In genomic region chr12:112955800-112956199, GRCm38 (mm10) we compare ENCODE assay signal across 9 mouse cellular contexts. TPM values are rescaled to one million over a fixed set of nuclear protein-coding genes. Genes with fewer than 3 reads are reported as not detected.
DNase-seq lines count a peak whose midpoint lies in the region; ATAC-seq lines count a peak whose summit lies in the region.
"Had no signal": no experiment of that assay in that cellular context is flagged by ENCODE, and none has a peak within 500 bp of the region (broad histone marks: within the 10 kb centered on the region; RNA-seq: fewer than 3 reads in every experiment).

No protein-coding gene starts in this region.

- H3K27me3 ChIP-seq in intestine, embryonic 16.5 days (replicated peaks; ENCODE audit: control insufficient read depth, insufficient read depth, low read length): no peaks in the 10 kb centered on the region
- H3K27me3 ChIP-seq in midbrain, embryonic 12.5 days: no peaks in the 10 kb centered on the region; the same call in 1 of the 2 replicates
- H3K27me3 ChIP-seq: neural tube, embryonic 13.5 days had no signal

- no peak overlapping the region for H3K27ac ChIP-seq in intestine, embryonic 16.5 days (ENCODE audit: low read length)
- H3K27ac ChIP-seq in midbrain, embryonic 12.5 days (replicated peaks): no peak overlapping the region
- H3K27ac ChIP-seq: neural tube, embryonic 13.5 days had no signal

- no peak overlapping the region for H3K9ac ChIP-seq in intestine, embryonic 16.5 days (ENCODE audit: low read depth, low read length)
- no peak overlapping the region for H3K9ac ChIP-seq in midbrain, embryonic 12.5 days (replicated peaks)
- H3K9ac ChIP-seq: neural tube, embryonic 13.5 days had no signal

- ATAC-seq in intestine, embryonic 16.5 days: peak; percentile 47
- peak; percentile 31 for ATAC-seq in midbrain, embryonic 12.5 days (ENCODE audit: low FRiP score, low read depth)

- H3K36me3 ChIP-seq in intestine, embryonic 16.5 days (ENCODE audit: control insufficient read depth, insufficient read depth, low read length): peaks cover 9% of the 10 kb centered on the region; the same call in 1 of the 2 replicates
- peaks cover 20% of the 10 kb centered on the region for H3K36me3 ChIP-seq in midbrain, embryonic 12.5 days

- no peak overlapping the region for H3K4me3 ChIP-seq in intestine, embryonic 16.5 days (ENCODE audit: low read length)
- H3K4me3 ChIP-seq in midbrain, embryonic 12.5 days: no peak overlapping the region
- H3K4me3 ChIP-seq: neural tube, embryonic 13.5 days had no signal

- H3K4me1 ChIP-seq in intestine, embryonic 16.5 days (ENCODE audit: control insufficient read depth, insufficient read depth, low read length): peaks cover 15% of the 10 kb centered on the region
- peaks cover 9% of the 10 kb centered on the region for H3K4me1 ChIP-seq in midbrain, embryonic 12.5 days

- WGBS in intestine, embryonic 16.5 days: 39% methylated on average over 4 of the region's 4 CpGs
- WGBS in midbrain, embryonic 12.5 days: 34% methylated on average over 4 of the region's 4 CpGs

- no peaks in the 10 kb centered on the region for H3K9me3 ChIP-seq in intestine, embryonic 16.5 days (ENCODE audit: control insufficient read depth, low read length)
- no peaks in the 10 kb centered on the region for H3K9me3 ChIP-seq in midbrain, embryonic 12.5 days
- H3K9me3 ChIP-seq: neural tube, embryonic 13.5 days had no signal

- DNase-seq in ovary, adult 18-20 months (ENCODE audit: low spot score): peak; percentile 34
- no peak for DNase-seq in ovary, postnatal 14 days (ENCODE audit: low spot score)
- DNase-seq in cerebellum, postnatal 10 days: peak; percentile 90 to 93
- DNase-seq in frontal cortex, postnatal 36 days (ENCODE audit: low spot score in 2 of 2): peak; percentile 70 to 84
- peak; percentile 79 for DNase-seq in left cerebral cortex, postnatal 4 days
- peak; percentile 73 to 88 for DNase-seq in spleen, postnatal 10 days (ENCODE audit: low spot score in 2 of 2)

- H3K4me2 ChIP-seq in intestine, embryonic 16.5 days (ENCODE audit: low read depth, low read length): no peak overlapping the region
- no peak overlapping the region for H3K4me2 ChIP-seq in midbrain, embryonic 12.5 days (replicated peaks)
- H3K4me2 ChIP-seq: neural tube, embryonic 13.5 days had no signal

- intact Hi-C loops in left cerebral cortex, postnatal 4 days (cut with DNase I): no loop called here

RNA-seq across cellular contexts. Expression of gene Nudt14, which starts 13.9 kb away (rescaled TPM):
- 100 and 102 TPM in 2 replicates for polyA plus RNA-seq in intestine, embryonic 16.5 days (2015; fragmentation: Nextera tagmentation; extraction: Ambion mirVana)
- total RNA-seq in left cerebral cortex, postnatal 4 days (2021): 10 to 100 TPM; 12.5 to 16.7 TPM
- 52.9 and 56.6 TPM in 2 replicates for polyA plus RNA-seq in midbrain, embryonic 12.5 days (2016; fragmentation: Nextera tagmentation; extraction: Ambion mirVana)

RNA-seq across cellular contexts. Expression of gene Btbd6, which starts 20.5 kb away (rescaled TPM):
- 20.2 and 20.9 TPM in 2 replicates for polyA plus RNA-seq in intestine, embryonic 16.5 days (2015; fragmentation: Nextera tagmentation; extraction: Ambion mirVana)
- total RNA-seq in left cerebral cortex, postnatal 4 days (2021): 10 to 100 TPM; 53.6 to 59.2 TPM
- 26.8 and 28.6 TPM in 2 replicates for polyA plus RNA-seq in midbrain, embryonic 12.5 days (2016; fragmentation: Nextera tagmentation; extraction: Ambion mirVana)

RNA-seq across cellular contexts. Expression of gene Jag2, which starts 26.2 kb away (rescaled TPM):
- polyA plus RNA-seq in intestine, embryonic 16.5 days (2015; fragmentation: Nextera tagmentation; extraction: Ambion mirVana): 2.2 and 2.4 TPM in 2 replicates
- total RNA-seq in left cerebral cortex, postnatal 4 days (2021): 10 to 100 TPM; 76.5 to 97.2 TPM
- 5.8 and 7.5 TPM in 2 replicates for polyA plus RNA-seq in midbrain, embryonic 12.5 days (2016; fragmentation: Nextera tagmentation; extraction: Ambion mirVana)

RNA-seq across cellular contexts. Expression of gene Brf1, which starts 44.7 kb away (rescaled TPM):
- polyA plus RNA-seq in intestine, embryonic 16.5 days (2015; fragmentation: Nextera tagmentation; extraction: Ambion mirVana): 36.5 and 41.6 TPM in 2 replicates
- 10 to 100 TPM; 64.5 to 67.2 TPM for total RNA-seq in left cerebral cortex, postnatal 4 days (2021)
- polyA plus RNA-seq in midbrain, embryonic 12.5 days (2016; fragmentation: Nextera tagmentation; extraction: Ambion mirVana): 75.9 and 76.2 TPM in 2 replicates

RNA-seq across cellular contexts. Expression of gene Pacs2, which starts 58.5 kb away (rescaled TPM):
- 7.3 and 9.8 TPM in 2 replicates for polyA plus RNA-seq in intestine, embryonic 16.5 days (2015; fragmentation: Nextera tagmentation; extraction: Ambion mirVana)
- total RNA-seq in left cerebral cortex, postnatal 4 days (2021): 100 to 1,000 TPM; 184 to 189 TPM
- polyA plus RNA-seq in midbrain, embryonic 12.5 days (2016; fragmentation: Nextera tagmentation; extraction: Ambion mirVana): 27.1 and 29.9 TPM in 2 replicates
